Mouse (Mus musculus) R1 (cell line): Measurements from ENCODE around the gene Usp37.

ENCODE experiments used
- DNase-seq: peaks from one replicate; pipeline ENCODE4 v3.0.0-alpha.2; 2018; ENCODE audit warnings: low read depth, low spot score

The Usp37 gene

DNA sequence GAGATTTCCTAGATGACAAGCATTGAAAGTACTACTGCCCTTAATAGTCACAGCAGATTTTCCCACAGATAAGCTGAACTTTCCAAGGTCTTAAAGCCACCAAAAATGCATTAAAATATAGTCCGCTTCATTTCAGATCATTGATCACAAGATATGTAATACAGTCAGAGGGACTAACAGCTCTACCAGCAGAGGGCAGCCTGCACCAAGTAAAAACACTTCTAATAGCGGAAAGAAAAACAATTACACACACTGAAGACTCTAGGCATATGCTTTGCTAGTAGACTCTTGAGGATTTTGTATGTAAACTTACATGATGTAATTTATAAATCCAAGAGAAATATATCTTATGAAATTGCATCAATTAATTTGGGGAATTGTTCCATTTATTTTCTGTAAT is 83.8 kb downstream of the Usp37 start:
- peak; percentile 58 for DNase-seq

DNA sequence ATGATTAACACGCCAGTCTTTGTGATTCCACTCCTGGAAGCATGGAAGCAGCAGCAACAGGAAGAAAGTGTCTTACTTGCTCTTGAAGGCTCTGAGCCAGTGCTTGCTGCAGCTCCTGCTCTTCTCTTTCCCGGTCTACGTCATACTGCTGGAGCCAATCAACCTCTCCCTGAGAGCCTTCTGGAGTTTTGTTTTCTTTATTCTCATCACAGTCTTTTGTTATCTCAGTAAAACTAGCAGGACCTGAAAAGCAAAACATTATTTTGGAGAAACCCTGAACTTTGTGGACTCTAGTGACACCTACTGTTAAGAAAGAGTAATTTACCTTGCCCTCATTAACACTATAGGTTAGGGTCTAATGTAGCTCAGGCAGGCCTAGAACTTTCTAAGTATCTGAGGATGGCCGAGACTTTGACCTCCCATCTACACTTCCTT is 91.5 kb downstream of the Usp37 start:
- peak; percentile 62 for DNase-seq

DNA sequence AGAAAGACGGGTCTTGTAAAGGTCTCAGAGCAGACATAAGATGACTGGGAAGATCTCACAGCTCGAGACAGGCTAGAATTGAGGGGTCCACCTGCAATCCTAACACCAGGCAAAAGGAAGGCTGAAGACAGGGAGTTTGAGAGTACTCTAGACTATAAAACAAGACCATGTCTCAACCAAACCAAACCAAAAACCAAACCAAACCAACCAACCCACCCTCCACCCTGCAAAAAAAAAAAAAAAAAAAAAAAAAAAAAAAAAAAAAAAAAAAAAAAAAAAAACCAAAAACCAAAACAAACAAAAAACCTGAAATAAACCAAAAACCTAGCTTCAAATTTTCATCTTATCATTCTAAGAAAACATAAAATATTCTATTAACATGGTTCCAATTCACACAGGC is 99.5 kb downstream of the Usp37 start:
- no peak for DNase-seq

DNA sequence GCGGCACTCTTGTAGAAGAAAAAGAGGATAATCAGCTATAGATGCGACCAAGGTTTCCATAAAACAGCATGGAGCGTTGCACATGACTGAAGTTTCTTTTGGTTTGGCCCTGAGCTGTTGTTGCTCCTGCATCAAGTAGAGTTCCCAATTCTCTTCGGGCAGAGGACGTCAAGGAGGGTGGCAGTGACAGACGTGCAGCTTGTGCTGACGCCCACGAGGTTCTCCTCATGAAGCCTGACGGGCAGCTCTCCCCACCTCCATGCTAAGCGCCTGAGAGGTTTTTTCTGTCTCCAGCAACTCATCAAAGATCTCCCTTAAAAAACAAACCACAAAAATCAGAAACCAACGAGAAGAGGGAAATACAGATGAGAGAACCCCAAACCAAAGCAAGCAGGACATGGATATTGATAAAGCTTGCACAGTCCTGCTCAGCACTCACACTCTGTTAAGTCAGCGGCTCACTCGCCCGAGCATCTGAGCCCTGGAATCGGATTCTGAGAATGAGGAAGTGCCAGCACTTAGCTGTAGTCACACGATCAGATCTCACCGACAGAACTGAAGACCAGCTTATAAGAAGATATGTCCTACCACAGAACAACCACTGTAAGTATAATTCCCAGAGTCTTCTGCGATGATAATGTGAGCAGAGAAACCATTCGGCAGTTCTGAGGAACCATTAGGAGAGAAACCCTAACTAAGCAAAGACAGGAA is 104.8 kb downstream of the Usp37 start:
- DNase-seq, result no peak

DNA sequence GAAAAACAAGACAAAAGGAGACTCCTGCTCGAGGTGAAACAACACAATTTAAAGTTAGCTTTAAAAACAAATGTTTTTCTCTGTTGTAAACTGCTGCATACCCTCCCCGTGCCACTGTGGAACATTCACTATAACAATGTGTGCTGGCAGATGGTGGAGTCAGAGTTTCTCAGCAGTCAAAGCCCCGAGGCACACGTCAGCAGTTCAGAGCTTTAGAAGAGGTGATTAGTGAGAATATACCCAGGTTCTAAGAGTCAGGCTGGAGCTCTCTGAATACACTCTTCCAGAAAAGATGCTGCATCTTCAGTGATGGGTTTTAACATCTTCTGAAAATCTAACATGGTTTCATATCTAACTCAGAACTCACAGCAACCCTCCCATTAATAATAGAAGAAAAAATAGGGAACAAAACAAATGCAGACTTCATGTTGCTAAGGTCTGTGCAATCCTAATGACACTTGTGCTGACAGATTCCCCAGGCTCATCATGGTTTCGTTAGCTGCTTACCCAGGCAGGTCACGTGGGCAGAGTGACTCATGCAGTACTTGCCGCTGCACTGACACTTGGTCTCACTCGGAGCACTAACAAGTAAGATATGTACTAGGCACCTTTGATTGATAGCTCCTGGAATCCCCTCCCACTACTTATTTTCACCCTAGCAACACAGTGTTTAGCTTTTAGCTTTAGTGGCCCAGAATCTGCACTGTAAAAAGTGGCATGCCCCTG is 106.2 kb downstream of the Usp37 start:
- peak; percentile 30 for DNase-seq

DNA sequence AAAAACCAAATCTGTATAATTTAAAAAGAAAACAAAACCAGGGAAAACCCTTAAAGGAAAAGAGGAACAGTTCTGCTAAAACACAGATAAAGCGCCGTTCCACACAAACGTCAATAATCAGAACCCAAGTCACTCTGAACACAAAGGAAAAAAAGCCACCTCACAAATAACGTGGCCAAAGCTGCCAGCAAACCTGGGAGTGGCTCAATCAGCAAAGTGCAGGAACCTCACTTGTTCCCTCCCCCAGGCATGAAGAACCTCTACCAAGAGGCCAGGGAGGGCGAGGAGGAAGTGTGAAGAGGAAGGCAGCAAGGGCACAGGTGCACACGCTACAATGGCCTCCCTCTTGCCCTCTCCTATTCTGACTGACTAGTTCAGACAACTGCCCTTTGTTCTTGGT is 108.5 kb downstream of the Usp37 start:
- DNase-seq, result no peak

DNA sequence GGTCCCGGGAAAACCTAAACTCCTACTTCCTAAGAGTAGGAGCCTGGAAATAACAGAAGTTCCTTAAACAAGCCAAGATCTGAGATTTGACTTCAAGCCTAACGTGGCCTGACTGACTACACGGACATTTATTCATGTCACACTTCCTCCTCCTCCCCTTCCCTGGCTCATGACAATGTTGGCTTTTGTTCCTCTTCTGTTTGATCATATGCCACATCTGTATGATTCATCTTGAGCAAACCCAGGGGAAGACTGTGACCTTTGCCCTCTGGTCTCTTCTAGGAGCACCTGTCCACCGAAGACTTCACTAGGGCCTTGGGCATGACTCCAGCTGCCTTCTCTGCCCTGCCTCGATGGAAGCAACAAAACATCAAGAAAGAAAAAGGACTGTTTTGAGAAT is 109.5 kb downstream of the Usp37 start:
- DNase-seq, result no peak

DNA sequence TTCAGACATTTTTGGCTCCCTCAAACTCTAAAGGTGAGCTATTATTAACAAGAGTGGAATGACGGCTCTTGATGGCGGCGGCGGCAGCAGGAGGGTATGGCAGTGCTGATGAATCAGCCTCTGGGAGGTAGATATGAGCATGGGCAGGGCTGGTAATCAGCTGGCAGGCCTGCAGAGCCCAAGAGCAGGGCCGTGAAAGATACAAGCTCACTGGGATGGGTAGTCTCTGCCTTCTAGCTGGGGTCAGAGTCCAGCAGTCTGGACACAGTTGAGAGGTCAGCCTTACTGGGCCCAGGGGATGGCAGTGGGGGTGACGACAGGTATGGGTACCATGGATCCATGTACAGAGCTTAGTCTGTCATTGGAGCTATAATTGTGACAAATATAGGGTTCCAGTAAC is 110.9 kb downstream of the Usp37 start:
- DNase-seq, result no peak

DNA sequence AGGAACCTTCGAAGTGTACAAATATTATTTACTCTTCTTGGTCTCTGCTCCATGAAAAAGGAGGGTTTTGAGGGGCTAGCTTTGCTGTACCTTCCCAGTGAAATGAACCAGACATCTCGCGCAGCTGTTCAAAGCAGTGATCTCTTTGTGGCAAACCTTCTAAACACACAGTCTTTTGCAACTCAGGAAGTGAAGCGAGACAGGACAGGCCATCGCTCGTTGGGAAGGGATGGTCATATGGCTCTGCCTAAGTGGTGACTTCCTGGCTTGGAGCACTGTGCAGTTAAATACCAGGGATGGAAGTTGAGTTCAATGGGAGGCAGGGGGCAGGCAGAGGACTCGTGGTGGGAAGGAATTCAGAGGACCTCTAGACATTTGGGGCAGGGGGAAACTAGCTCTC is 118.2 kb downstream of the Usp37 start:
- DNase-seq, result no peak

DNA sequence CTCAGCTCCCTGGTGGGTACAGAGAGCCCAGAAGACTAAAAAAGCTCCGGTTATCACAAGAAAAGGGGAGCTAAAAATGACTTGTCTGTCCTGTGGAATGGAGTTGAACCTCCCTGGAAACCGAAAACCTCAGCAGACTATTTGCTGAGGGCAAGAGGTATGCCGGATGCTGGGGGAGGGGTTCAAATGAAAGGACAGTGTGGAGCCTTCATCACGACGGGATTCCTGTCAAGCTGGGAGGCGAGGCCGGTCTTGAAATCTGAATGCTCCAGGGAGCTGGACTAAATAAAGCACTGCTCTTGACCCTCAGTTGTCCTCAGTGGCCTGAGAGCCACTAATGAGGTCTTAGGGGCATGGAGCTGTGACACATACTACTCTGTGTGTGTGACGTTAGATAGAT is 120.9 kb downstream of the Usp37 start:
- DNase-seq, result no peak

DNA sequence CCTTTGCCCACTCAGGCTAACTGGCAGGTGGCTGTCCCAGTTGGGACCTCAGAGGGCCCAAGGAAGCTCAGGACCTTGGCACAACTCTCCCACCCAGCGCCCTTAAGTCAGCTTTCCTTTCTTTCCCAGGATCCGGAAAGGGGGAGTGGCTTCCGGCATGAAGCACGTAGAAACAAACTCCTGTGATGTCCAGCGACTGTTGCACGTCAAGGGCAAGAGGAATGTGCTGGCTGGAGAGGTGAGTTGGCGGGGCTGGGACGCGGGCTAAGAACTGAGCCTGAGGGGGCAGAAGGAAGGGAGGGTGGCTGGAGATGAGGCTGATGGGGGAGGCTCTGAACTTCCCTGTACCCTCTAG is 124.7 kb downstream of the Usp37 start:
- DNase-seq, result peak; percentile 57

DNA sequence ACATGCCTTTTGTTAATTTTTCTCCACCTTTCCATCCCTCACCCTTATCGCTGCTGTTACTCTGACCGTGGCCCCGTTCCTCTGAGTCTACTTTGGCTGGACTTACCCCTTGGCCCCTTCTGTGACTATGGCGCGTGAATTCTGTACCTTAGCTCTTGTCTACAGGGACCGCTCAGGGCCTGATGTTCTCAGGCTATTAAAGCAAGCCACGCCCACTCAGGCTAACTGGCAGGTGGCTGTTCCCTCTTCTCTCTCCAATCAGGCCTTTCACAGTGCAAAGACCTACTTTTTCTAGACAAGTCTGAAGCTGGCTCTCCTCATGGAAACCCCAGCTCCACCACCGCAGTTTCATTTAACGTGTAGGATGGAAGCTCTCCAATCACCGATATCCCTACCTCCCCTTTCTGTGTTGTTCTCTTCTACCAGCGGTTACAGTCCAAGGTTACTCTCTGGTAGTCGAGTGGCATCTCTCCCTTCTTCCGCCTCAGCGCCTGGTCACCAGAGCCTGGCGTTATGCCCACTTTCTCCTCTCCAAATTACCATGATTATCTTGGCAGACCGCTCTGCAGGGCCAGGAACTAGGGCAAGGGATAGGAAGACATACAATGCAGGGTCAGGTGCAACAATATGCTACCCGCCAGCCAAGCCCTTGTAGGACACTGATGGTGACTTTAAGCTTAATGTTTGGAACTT is 125.2 kb downstream of the Usp37 start:
- DNase-seq, result peak; percentile 80

DNA sequence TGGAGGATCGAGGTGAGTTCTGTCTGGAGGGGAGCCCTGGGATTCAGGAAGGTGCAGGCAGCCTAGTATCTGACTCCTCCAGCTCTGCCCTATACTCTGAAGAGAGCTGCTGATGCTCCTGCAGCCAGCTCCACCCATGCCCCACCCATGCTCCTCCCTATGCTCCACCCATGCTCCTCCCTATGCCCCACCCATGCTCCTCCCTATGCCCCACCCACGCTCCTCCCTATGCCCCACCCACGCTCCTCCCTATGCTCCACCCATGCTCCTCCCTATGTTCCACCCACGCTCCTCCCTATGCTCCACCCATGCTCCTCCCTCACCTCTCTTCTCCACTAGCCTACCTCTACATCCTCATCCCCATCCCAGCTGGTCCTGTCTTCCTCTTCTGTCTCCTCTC is 128.9 kb downstream of the Usp37 start:
- DNase-seq, result peak; percentile 58

DNA sequence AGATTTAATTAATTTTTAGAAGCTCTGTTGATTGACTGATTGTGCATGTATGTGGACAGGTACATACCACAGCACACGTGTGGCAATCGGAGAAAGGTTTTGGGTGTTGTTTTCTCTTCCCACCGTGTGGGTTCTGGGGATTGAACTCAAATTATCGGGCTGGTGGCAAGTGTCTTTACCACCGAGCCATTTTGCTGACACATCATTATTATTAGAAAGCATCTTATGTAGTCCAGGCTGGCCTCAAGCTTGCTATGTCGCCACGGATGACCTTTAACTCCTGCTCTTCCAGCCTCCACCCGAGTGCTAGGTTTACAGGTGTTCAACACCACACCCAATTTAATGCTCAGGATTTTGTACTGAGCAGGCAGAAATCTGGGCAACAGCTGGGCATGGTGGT is 131.4 kb downstream of the Usp37 start:
- DNase-seq, result no peak

DNA sequence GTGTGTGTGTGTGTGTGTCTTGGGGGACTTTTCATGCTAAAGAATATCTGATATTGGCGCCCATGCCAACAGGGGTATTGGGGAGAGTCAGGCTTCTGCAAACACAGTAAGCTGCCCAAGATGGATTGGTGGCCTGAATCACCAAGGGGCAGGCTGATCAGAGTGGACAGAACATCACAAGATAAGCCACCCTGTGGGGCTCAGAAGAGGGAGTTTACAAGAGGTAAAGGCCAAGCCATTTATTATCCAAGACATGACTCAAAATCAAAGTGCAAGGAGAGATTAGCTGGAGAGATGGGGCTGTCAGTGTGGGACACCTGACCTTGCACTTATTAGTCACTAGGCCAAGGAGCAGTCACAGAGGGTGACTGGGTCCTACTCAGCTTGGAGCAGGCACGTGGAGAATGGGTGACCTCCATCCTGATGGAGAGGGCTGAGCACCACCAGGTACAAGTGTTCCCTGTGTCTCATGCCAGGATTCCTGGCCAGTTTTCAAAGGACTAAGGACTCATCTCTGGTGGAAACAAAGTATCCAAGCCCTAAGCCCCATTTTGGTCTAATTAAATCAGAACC is 132.2 kb downstream of the Usp37 start:
- no peak for DNase-seq

DNA sequence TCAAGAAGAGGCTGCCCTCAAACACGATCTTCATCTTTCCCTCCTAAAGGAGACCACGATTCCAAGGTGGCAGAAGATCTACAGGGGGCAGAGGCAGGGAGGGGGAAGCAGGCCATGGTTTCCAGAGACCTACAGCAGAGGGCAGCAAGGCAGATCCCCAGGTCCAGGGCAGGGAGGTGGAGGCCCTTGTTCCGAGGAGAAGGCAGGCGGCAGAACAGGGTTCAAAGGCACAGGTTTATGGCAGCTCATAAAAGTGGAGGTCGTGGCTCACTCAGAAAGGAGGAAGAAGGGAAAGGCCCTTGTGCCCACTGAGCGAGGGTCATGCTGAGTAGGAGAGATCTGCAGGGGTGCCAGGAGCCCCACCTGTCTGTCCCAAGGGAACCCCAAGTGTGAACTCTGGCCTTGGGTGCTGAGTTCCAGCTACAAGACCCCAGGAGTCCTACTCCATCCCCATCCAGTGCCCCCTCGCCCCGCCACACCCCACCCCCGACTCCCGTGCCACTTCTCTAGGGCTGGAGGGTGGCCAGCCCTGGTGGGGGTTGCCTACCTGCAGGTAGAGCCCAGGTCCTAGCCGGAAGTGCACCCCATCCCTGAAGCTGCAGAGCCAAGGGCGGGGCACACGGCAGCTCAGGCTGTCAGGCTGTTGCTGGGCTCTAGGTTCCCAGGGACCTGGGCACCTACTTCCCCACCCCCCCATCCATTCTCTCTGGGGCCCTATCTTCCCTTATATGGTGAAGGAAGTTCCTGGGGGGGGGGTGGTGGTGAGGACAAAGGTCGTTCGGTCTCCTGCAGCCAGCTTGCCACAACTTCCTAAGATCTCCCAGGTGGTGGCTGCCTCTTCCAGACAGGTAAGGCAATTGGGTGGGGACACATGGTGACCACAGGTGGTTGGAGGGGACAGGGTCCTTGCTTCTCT is 135.2 kb downstream of the Usp37 start, which contains the start of gene Vil1:
Vil1 (plus strand) TSS at position 788 of the 916 bp plus-strand sequence.
- no peak for DNase-seq

DNA sequence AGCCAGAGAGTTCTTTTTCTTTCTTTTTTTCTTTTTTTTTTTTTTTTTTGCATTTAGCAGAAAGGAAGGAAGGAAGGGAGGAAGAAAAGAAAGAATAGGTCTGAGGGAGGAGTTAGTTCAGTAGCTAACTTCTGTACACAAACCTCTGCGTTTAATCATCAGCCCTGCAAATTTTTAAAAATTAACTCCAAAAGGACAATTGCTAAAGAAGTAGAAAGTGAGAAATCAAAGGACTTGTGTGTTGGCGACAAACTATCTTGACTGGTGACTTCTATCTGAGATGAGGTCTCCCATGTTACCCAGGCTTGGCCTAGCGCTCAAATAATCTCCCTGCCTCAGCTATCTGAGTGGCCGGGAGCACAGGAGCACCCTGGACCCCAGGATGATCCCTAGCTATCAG is 139.9 kb downstream of the Usp37 start:
- DNase-seq, result no peak

DNA sequence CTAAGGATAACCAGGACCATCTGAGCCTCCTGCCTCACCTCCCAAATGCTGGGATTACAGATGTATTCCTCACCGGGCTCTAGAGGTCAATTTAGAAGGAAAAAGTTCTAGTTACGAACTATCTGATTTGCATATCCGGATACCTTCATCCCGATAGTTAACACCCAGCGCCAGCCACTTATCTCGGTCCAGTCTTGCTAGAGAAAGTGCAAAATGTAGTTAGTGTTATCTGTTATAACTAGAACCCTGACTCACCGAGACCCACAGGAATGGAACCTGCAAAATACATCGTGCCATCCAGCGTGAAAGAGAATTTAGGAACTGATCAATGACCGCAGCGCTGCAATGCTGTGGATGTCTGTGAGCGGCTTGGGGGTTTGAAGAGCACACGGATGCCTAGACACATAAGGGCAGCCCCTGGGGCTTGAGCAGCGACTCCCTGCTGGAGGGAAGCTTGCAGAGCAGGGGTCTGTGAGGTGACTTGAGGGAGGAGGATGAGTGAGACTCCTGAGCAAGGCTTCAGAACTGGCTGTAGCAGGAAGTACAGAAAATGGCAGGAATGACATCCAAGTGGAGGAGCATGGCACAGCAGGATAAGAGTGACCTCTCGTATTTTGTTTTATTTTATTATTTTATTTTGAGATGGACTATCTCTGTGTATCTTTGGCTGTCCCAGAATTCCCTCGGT is 142.9 kb downstream of the Usp37 start:
- no peak for DNase-seq

DNA sequence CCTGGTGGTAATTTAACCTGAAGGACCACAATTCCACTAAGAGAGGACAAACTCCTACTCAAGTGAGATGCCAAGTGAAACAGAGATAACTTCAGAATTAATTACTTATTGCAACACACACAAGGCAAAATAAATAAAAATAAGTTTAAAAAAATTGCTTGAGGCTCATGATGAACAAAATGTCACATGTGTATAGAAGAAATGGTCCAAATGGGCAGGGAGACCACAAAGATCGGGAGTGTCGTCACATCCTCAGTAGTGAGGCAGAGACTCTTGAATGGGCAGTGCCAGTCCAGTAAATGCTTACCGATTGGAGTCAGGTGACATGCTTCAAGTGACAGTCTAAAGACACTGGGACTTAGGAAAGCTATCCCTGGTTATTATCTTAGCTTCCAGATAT is 143.6 kb downstream of the Usp37 start:
- no peak for DNase-seq

DNA sequence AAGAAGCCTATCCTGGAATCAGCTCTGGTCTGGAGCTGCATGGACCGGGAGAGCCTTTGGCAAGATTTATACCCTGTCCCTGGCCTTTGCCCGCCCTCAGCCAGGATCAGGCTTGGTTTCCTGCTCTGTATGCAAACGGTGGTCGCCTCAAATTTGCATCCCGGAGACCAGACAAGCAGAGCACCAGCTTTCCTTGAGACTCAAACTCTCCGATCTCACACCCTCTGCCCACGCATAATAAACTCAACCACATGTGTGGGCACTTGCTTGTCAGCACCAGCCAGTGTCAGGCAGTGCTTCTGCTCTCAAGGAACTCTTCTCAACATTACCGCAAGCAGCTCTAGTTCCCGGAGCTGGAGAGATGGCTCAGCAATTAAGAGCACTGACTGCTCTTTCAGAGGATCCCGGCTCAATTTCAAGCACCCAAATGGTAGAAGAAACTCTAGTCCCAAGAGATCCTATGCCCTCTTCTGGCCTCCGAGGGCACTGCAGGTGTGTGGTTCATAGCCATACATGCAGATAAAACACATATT is 146.1 kb downstream of the Usp37 start:
- DNase-seq, result peak; percentile 90
